Mouse (Mus musculus): ENCODE results near the gene Tppp3. TPM values are rescaled to one million over a fixed set of nuclear protein-coding genes. Genes with fewer than 3 reads are reported as not detected.

Gene Tppp3
- polyA plus RNA-seq (2016; fragmentation: Nextera tagmentation; extraction: Ambion mirVana) = 35.7 and 48.8 TPM in 2 replicates

DNA sequence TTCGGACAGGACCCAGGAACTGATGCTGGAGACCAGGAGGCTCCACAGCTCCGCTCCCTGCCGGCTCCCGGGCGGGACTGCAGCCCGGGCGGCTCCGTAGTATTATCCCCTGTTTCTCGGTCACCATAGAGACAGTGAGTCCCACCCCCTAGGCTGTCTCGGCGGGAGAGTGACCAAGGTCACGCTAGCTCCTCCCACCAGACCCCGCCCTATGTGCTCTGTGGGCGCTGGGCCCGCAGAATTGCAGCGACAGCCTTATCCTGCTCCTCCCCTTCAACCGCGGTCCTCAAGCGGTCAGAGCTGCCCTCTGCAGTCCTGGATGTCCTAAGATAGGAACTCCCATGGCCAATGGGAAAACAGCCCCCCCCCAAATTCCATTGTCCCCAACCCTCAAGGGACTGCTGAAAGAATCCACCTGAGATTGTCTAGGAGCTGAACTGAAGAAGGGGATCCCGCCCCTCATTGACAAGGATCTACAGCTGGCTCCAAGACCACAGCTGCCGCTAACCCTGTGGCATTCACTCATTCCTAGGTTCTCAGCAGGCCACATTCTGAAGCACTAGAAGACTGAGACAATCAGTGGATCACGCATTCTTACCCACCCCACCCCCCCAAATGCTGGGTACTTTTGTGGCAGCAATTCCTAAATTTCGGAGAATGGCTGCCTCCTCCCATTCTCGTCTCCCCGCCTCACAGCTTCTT, at the start of gene Tppp3:
TSS of gene Tppp3 (minus strand) at position 213 of the 702 bp plus-strand sequence.
- DNase-seq (ENCODE audit: low spot score) = peak; percentile 95
- Histone ChIP-seq H3K36me3 (replicated peaks) (peaks cover 19% of the 10 kb centered on the region; the same call in 1 of the 2 replicates), H3K4me3 (peak within 1 kb of the TSS; percentile 56), H3K27ac (replicated peaks) (peak within 1 kb of the TSS; percentile 80), H3K4me1 (peaks cover 75% of the 10 kb centered on the region), H3K27me3 (replicated peaks; ENCODE audit: low read depth, poor library complexity, severe bottlenecking) (peaks cover 69% of the 10 kb centered on the region), H3K9me3 (no peaks in the 10 kb centered on the region)
- WGBS = 4% methylated on average over 25 of the region's 25 CpGs

DNA sequence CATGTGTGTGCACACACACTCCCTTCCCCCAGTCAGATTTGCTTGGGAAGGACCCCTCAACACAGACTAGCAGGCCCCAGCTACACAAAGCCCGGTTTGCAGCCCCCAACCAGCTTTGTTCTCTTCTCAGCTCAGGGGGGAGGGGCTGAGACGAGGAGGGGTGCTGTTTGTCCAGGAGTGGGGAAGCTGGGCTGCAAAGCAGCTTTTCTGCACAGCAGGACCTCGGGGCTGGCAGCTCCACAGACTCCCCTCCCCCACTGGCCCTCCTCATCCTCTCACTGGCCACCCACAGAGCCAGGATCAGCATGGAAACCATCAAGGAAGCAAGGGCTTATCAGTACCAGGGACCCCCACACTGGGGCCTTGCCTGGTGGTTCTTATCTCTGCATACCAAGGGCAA, 49.7 kb upstream of the Tppp3 start:
- DNase-seq (ENCODE audit: low spot score) = peak; percentile 64
- Histone ChIP-seq H3K36me3 (replicated peaks) (peaks cover 38% of the 10 kb centered on the region), H3K4me3 (peak overlapping the region; percentile 84), H3K27ac (replicated peaks) (peak overlapping the region; percentile 92), H3K27me3 (replicated peaks; ENCODE audit: low read depth, poor library complexity, severe bottlenecking) (peaks cover 48% of the 10 kb centered on the region), H3K9me3 (no peaks in the 10 kb centered on the region), H3K4me1 (peaks cover 72% of the 10 kb centered on the region)
- 0% methylated on average over 3 of the region's 3 CpGs for WGBS

DNA sequence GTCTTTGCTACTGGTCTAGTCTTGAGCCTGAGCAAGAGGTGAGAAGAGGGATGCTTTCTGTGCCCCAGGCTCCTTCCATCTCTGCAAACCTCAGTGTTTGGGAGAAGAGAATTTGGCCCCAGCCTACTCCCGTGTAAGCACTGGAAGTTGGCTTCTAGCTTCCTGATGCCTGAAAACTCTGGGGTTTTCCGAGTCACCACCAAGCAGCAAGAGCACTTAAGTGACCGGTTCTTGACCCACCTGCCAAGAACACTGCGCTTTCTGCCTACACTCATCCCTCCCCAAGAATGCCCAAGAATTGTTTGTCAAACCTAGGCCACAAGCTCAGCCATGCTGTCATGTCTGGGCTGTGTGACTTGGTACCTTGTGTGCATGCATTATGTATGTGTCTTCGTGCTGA, 49.2 kb upstream of the Tppp3 start:
- peaks cover 38% of the 10 kb centered on the region for H3K36me3 ChIP-seq (replicated peaks)
- peak overlapping the region; percentile 92 for H3K27ac ChIP-seq (replicated peaks)
- peaks cover 77% of the 10 kb centered on the region for H3K4me1 ChIP-seq
- H3K4me3 ChIP-seq = peak overlapping the region; percentile 84
- no peak for DNase-seq (ENCODE audit: low spot score)
- WGBS = 26% methylated on average over 5 of the region's 5 CpGs
- peaks cover 51% of the 10 kb centered on the region for H3K27me3 ChIP-seq (replicated peaks; ENCODE audit: low read depth, poor library complexity, severe bottlenecking)
- no peaks in the 10 kb centered on the region for H3K9me3 ChIP-seq

- 0% methylated on average over 2 of the region's 2 CpGs for WGBS
- Histone ChIP-seq H3K27me3 (replicated peaks; ENCODE audit: low read depth, poor library complexity, severe bottlenecking) (peaks cover 61% of the 10 kb centered on the region), H3K36me3 (replicated peaks) (peaks cover 28% of the 10 kb centered on the region), H3K27ac (replicated peaks) (peak overlapping the region; percentile 92), H3K4me3 (peak overlapping the region; percentile 84), H3K4me1 (peaks cover 77% of the 10 kb centered on the region), H3K9me3 (no peaks in the 10 kb centered on the region)
- DNase-seq (ENCODE audit: low spot score) = peak; percentile 63
Measured at GRCm38 (mm10) chr8:105519591-105519990, 48.3 kb upstream of the Tppp3 start.

DNA sequence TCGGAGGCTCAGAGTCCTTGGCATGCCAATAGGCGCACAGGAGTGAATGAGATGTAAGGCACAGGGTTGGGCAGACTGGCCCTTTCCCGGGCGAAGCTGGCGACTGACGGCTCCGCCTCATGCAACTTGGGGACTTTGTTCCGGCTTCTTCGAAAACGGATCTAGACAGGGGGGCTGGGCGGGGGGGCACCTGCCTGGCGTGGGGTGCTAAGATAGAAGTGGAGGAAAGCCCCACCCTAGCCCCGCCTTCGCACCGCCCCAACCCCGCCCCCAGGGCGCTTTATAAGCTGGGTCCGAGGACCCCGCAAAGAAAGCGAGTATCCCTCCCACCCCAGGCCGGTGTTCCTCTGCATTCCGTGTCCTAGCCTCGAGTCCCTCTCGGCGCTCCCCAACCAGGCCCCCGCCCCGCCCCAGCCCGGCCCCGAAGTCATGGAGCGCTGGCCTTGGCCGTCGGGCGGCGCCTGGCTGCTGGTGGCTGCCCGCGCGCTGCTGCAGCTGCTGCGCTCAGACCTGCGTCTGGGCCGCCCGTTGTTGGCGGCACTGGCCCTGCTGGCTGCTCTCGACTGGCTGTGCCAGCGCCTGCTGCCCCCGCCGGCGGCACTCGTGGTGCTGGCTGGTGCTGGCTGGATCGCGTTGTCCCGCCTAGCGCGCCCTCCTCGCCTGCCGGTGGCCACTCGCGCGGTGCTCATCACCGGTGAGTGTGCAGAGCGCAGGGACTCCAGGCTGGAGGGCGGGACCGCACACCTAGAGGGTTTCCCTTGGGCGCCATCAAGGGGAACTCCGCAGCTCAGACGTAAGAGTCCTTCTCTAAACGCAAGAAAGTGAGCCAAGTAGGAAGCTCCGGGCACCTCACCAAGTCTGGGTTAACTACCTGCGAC, 47.3 kb upstream of the Tppp3 start, which contains the start of gene Hsd11b2:
TSS of gene Hsd11b2 (plus strand) at position 320 of the 878 bp plus-strand sequence.
- Histone ChIP-seq H3K36me3 (replicated peaks) (peaks cover 19% of the 10 kb centered on the region), H3K4me3 (peak within 1 kb of the TSS; percentile 84), H3K27me3 (replicated peaks; ENCODE audit: low read depth, poor library complexity, severe bottlenecking) (peaks cover 68% of the 10 kb centered on the region), H3K4me1 (peaks cover 79% of the 10 kb centered on the region), H3K9me3 (no peaks in the 10 kb centered on the region), H3K27ac (replicated peaks) (peak within 1 kb of the TSS; percentile 92)
- under 1% methylated on average over 68 of the region's 68 CpGs for WGBS
- peak; percentile 78 for DNase-seq (ENCODE audit: low spot score)

DNA sequence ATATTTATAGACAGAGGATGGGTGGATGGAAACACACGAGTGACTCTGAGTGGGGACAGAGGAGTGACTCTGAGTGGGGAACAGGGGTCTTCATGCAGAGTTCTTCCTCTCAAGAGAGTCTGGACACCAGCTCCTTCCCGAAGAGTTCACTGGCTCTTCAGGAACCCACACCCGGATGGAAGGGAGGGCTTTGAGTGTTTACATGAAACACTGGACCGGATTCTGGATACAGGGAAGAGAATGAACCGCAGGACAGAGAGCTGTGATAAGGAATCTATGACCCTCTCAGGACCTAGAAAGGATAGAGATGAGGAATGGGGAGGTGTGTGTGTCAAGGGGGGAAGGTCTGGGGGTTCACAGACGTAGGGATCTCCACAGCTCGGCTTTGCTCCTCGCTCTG, 46.0 kb upstream of the Tppp3 start:
- H3K4me3 ChIP-seq = peak overlapping the region; percentile 84
- peak; percentile 29 for DNase-seq (ENCODE audit: low spot score)

DNA sequence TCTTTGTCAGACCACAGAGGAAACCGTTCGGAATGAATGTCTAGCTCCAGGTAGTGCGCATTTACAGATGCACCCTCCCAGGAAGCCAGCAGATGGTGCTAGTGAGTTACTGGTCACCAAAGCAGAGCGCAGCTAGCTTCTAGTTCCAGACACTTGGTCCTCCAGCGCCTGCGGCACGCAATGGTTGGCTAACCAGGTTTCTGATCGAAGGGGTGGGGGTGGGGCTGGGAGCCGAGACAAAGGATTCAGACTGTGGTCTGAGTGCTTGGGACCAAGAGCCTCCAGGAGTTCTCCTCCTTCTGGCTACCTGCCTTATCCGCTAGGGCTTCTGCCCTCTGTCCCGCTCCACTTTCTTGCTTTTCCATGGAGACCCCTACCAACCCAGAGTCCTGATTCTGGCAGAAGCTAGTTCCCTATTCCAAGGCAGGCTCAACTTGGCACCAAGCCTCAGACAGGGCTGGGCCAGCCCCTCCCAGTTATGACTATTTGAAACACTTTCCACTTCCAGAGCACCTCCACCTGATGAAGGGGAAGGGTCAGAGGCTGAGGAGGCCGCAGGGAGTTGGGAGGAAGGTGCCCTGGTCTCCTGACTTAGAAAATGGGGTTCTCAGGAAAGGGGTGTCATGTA, 44.8 kb upstream of the Tppp3 start:
- Histone ChIP-seq H3K4me1 (peaks cover 60% of the 10 kb centered on the region), H3K9me3 (no peaks in the 10 kb centered on the region), H3K36me3 (replicated peaks) (no peaks in the 10 kb centered on the region), H3K27me3 (replicated peaks; ENCODE audit: low read depth, poor library complexity, severe bottlenecking) (peaks cover 71% of the 10 kb centered on the region), H3K4me3 (peak overlapping the region; percentile 43), H3K27ac (replicated peaks) (peak overlapping the region; percentile 84)
- 8% methylated on average over 12 of the region's 12 CpGs for WGBS
- peak; percentile 90 for DNase-seq (ENCODE audit: low spot score)

More for the DNA sequence above, 46.0 kb upstream of the Tppp3 start:
- no peaks in the 10 kb centered on the region for H3K9me3 ChIP-seq
- H3K36me3 ChIP-seq (replicated peaks) = peaks cover 6% of the 10 kb centered on the region
- peaks cover 72% of the 10 kb centered on the region for H3K27me3 ChIP-seq (replicated peaks; ENCODE audit: low read depth, poor library complexity, severe bottlenecking)
- peaks cover 72% of the 10 kb centered on the region for H3K4me1 ChIP-seq
- WGBS = 36% methylated on average over 8 of the region's 8 CpGs
- peak overlapping the region; percentile 92; the same call in 1 of the 2 replicates for H3K27ac ChIP-seq (replicated peaks)

DNA sequence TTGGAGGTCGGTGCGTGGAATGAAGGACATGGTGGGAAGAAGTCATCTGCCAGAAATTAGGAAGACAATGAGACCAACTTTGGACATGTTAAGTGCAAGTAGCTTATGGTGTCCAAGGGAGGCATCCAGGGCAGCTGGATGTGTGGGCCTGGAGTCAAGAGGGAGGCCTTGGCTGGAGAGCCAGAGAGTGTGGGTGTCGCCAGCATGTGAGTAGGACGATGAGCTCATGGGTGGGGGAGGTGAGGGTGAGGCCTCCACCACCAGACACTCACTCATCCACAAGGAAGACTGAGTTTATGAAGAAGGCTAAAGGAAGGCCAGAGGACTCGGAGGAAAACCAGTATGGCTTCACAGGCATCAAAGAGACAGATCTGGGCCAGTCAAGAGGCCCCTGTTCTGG, 43.3 kb upstream of the Tppp3 start:
- 81% methylated on average over 5 of the region's 5 CpGs for WGBS
- Histone ChIP-seq H3K27ac (replicated peaks) (no peak overlapping the region), H3K4me3 (no peak overlapping the region), H3K9me3 (no peaks in the 10 kb centered on the region), H3K36me3 (replicated peaks) (no peaks in the 10 kb centered on the region), H3K4me1 (peaks cover 55% of the 10 kb centered on the region), H3K27me3 (replicated peaks; ENCODE audit: low read depth, poor library complexity, severe bottlenecking) (peaks cover 57% of the 10 kb centered on the region)
- DNase-seq (ENCODE audit: low spot score) = no peak

GRCm38 (mm10) chr8:105514194-105514593, 42.9 kb upstream of the Tppp3 start:
- 82% methylated on average over 6 of the region's 6 CpGs for WGBS
- H3K36me3 ChIP-seq (replicated peaks) = no peaks in the 10 kb centered on the region
- H3K4me1 ChIP-seq = peaks cover 55% of the 10 kb centered on the region
- H3K27ac ChIP-seq (replicated peaks) = no peak overlapping the region
- H3K9me3 ChIP-seq = no peaks in the 10 kb centered on the region
- DNase-seq (ENCODE audit: low spot score) = no peak
- peaks cover 52% of the 10 kb centered on the region for H3K27me3 ChIP-seq (replicated peaks; ENCODE audit: low read depth, poor library complexity, severe bottlenecking)
- no peak overlapping the region for H3K4me3 ChIP-seq

DNA sequence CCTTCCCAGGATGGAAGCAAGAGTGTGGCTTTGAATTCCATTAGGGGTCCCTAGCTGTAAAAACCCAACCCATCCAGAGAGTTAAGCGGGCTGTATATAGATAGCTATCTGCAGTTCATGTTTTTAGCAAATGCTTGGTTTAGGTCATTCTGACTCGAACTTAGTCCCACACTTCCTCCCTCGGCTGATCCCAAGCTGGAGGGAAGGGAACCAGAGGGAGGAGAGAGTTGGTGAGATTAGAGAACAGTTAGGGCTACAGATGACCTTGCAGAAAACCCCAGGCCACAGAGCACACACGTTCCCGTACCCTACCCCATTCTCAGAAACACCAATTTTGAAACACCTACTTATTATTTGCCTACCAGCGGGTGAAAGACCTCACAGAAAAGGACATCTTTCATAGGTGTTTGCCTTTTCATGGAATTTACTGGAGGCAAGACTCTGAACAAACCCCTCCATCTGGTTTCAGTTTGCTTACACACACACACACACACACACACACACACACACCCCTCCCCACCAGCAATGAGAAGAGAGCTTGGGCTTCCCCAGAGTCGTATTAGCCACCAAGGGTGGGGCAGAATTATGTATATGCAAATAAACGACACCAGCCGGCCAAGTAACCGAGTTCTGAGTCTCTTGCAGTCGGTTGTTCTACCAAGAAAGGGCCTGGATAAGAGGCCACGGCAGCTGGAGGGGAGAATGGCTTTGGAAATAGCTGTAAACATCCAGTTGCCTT, 38.8 kb upstream of the Tppp3 start:
- peak; percentile 29 for DNase-seq (ENCODE audit: low spot score)
- peaks cover 32% of the 10 kb centered on the region for H3K4me1 ChIP-seq
- H3K36me3 ChIP-seq (replicated peaks) = no peaks in the 10 kb centered on the region
- H3K9me3 ChIP-seq = no peaks in the 10 kb centered on the region
- peaks cover 17% of the 10 kb centered on the region for H3K27me3 ChIP-seq (replicated peaks; ENCODE audit: low read depth, poor library complexity, severe bottlenecking)
- WGBS = 47% methylated on average over 12 of the region's 12 CpGs
- H3K4me3 ChIP-seq = no peak overlapping the region
- peak overlapping the region; percentile 76 for H3K27ac ChIP-seq (replicated peaks)

GRCm38 (mm10) chr8:105508758-105509157, 37.4 kb upstream of the Tppp3 start:
- Histone ChIP-seq H3K4me3 (0 out of 2 replicates have a peak overlapping the region, but pooled peaks have one; percentile 18), H3K4me1 (peaks cover 34% of the 10 kb centered on the region), H3K9me3 (no peaks in the 10 kb centered on the region), H3K27ac (replicated peaks) (peak overlapping the region; percentile 76), H3K27me3 (replicated peaks; ENCODE audit: low read depth, poor library complexity, severe bottlenecking) (0 out of 2 replicates have a peak, but pooled peaks cover 4% of the 10 kb centered on the region), H3K36me3 (replicated peaks) (no peaks in the 10 kb centered on the region)
- WGBS = 29% methylated on average over 2 of the region's 2 CpGs
- DNase-seq (ENCODE audit: low spot score) = peak; percentile 64
